Mouse (Mus musculus): Measurements from ENCODE around the gene Osgepl1. TPM values are rescaled to one million over a fixed set of nuclear protein-coding genes. Genes with fewer than 3 reads are reported as not detected.
"Not testable (repeated sequence)": the region's sequence is repeated elsewhere in the genome, so short reads cannot be mapped to it uniquely, and the experiment has no call there.

Gene Osgepl1
- polyA plus RNA-seq, 1 experiment from 2014 or later = 35.5 TPM

DNA sequence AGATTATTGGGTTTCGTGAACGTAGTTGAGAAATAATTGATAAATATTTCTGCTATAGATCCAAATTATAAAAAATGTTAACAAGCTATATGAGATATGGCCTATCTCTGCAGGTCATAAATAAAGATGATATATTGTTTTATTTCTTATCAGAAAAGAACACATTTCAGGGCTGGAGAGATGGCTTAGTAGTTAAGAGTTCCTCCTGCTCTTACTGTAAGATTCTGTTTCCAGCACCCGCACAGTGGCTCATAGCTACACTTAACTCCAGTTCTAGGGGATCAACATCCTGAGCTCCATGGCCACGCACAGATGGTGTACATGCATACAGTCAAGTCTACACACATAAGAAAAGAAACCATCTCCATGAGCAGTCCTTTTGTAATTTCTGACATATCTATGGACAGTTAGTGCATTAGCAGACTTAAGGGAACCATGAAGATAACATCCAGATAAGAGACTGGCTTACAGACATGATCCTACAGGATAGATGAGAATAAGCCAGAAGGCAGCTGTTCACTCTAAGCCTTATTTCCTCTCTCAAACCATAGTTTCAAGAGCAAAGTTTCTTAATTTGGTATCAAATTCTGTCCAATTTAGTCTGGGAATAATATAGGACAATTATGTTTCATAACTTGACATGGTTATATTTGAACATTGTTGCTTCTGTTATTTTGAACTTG is 8.4 kb downstream of the Osgepl1 start:
- Histone ChIP-seq H3K4me2 (ENCODE audit: low read depth, low read length, severe bottlenecking) (no peak overlapping the region), H3K9ac (ENCODE audit: low read length) (no peak overlapping the region), H3K4me3 (ENCODE audit: low read depth, low read length) (no peak overlapping the region), H3K9me3 (ENCODE audit: control insufficient read depth, low read length) (no peaks in the 10 kb centered on the region), H3K27me3 (ENCODE audit: control insufficient read depth, insufficient read depth, low read length) (no peaks in the 10 kb centered on the region), H3K4me1 (replicated peaks; ENCODE audit: control insufficient read depth, insufficient read depth, low read length) (no peaks in the 10 kb centered on the region), H3K36me3 (ENCODE audit: control insufficient read depth, insufficient read depth, low read length) (peaks cover 2% of the 10 kb centered on the region; the same call in 1 of the 2 replicates), H3K27ac (ENCODE audit: low read depth, low read length) (no peak overlapping the region)
- 96% methylated on average over 4 of the region's 4 CpGs for WGBS
- ATAC-seq (replicated peaks; ENCODE audit: low FRiP score) (no peak), DNase-seq (ENCODE audit: low spot score) (no peak)

GRCm38 (mm10) chr1:53323254-53323653 is 9.8 kb downstream of the Osgepl1 start:
- 95% methylated on average over 5 of the region's 5 CpGs for WGBS
- peaks cover 2% of the 10 kb centered on the region; the same call in 1 of the 2 replicates for H3K36me3 ChIP-seq (ENCODE audit: control insufficient read depth, insufficient read depth, low read length)
- H3K4me2 ChIP-seq (ENCODE audit: low read depth, low read length, severe bottlenecking) = no peak overlapping the region
- H3K27me3 ChIP-seq (ENCODE audit: control insufficient read depth, insufficient read depth, low read length) = no peaks in the 10 kb centered on the region
- H3K9ac ChIP-seq (ENCODE audit: low read length) = no peak overlapping the region
- no peak for DNase-seq (ENCODE audit: low spot score)
- no peaks in the 10 kb centered on the region for H3K4me1 ChIP-seq (replicated peaks; ENCODE audit: control insufficient read depth, insufficient read depth, low read length)
- H3K27ac ChIP-seq (ENCODE audit: low read depth, low read length) = no peak overlapping the region
- ATAC-seq (replicated peaks; ENCODE audit: low FRiP score) = no peak
- no peaks in the 10 kb centered on the region for H3K9me3 ChIP-seq (ENCODE audit: control insufficient read depth, low read length)
- no peak overlapping the region for H3K4me3 ChIP-seq (ENCODE audit: low read depth, low read length)

DNA sequence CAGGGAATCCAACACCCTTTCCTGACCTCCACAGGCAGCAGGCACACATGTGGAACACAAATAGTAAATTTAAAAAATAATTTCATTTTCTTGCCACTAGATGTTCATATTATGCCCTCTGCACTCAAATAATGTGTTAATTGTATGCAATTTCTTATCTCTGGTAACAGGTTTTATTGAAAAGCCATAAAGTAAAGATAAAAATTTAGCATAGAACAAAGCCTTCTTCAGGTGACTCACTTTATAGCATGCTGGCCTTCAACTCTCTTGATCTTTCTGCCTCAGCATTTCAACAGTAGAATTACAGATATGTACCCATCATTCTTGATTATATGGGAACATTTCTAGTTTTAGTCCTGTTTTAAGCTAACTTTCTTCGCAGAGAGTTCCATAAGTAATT is 10.9 kb downstream of the Osgepl1 start:
- H3K27me3 ChIP-seq (ENCODE audit: control insufficient read depth, insufficient read depth, low read length) = no peaks in the 10 kb centered on the region
- DNase-seq (ENCODE audit: low spot score) (no peak), ATAC-seq (replicated peaks; ENCODE audit: low FRiP score) (no peak)
- H3K9ac ChIP-seq (ENCODE audit: low read length) = no peak overlapping the region
- H3K27ac ChIP-seq (ENCODE audit: low read depth, low read length) = no peak overlapping the region
- no peaks in the 10 kb centered on the region for H3K4me1 ChIP-seq (replicated peaks; ENCODE audit: control insufficient read depth, insufficient read depth, low read length)
- H3K4me3 ChIP-seq (ENCODE audit: low read depth, low read length) = no peak overlapping the region
- peaks cover 2% of the 10 kb centered on the region; the same call in 1 of the 2 replicates for H3K36me3 ChIP-seq (ENCODE audit: control insufficient read depth, insufficient read depth, low read length)
- 94% methylated on average over 1 of the region's 1 CpGs for WGBS
- H3K4me2 ChIP-seq (ENCODE audit: low read depth, low read length, severe bottlenecking) = no peak overlapping the region
- no peaks in the 10 kb centered on the region for H3K9me3 ChIP-seq (ENCODE audit: control insufficient read depth, low read length)

GRCm38 (mm10) chr1:53324827-53325494 is 11.5 kb downstream of the Osgepl1 start:
- H3K9ac ChIP-seq (ENCODE audit: low read length) = no peak overlapping the region
- WGBS = 96% methylated on average over 5 of the region's 5 CpGs
- no peaks in the 10 kb centered on the region for H3K27me3 ChIP-seq (ENCODE audit: control insufficient read depth, insufficient read depth, low read length)
- DNase-seq (ENCODE audit: low spot score) = no peak
- no peaks in the 10 kb centered on the region for H3K4me1 ChIP-seq (replicated peaks; ENCODE audit: control insufficient read depth, insufficient read depth, low read length)
- ATAC-seq (replicated peaks; ENCODE audit: low FRiP score) = no peak
- H3K27ac ChIP-seq (ENCODE audit: low read depth, low read length) = no peak overlapping the region
- H3K4me3 ChIP-seq (ENCODE audit: low read depth, low read length) = no peak overlapping the region
- no peaks in the 10 kb centered on the region for H3K9me3 ChIP-seq (ENCODE audit: control insufficient read depth, low read length)
- peaks cover 2% of the 10 kb centered on the region; the same call in 1 of the 2 replicates for H3K36me3 ChIP-seq (ENCODE audit: control insufficient read depth, insufficient read depth, low read length)
- H3K4me2 ChIP-seq (ENCODE audit: low read depth, low read length, severe bottlenecking) = no peak overlapping the region

DNA sequence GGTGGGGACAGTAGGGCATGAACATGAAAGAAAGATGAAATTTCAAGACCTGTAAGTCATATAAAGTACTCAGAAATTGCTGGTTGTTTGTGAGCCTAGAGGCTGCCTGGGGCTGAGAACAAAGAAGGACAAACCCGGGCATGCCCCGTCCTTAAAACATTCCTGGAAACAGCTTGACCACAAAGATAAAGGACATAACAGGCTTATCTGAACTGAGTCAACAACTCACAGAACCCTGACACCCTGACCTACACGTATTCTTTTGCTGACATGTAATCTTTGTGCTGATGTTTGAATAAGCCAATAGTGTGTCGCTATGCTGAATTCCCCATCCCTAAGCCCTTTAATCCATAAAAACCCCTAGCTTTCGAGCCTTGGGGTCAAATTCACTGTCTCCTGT is 20.1 kb downstream of the Osgepl1 start:
- H3K27ac ChIP-seq (ENCODE audit: low read depth, low read length); H3K4me3 ChIP-seq (ENCODE audit: low read depth, low read length); H3K4me2 ChIP-seq (ENCODE audit: low read depth, low read length, severe bottlenecking); H3K9me3 ChIP-seq (ENCODE audit: control insufficient read depth, low read length); H3K4me1 ChIP-seq (replicated peaks; ENCODE audit: control insufficient read depth, insufficient read depth, low read length); H3K27me3 ChIP-seq (ENCODE audit: control insufficient read depth, insufficient read depth, low read length); H3K36me3 ChIP-seq (ENCODE audit: control insufficient read depth, insufficient read depth, low read length); ATAC-seq (replicated peaks; ENCODE audit: low FRiP score); H3K9ac ChIP-seq (ENCODE audit: low read length); DNase-seq (ENCODE audit: low spot score): not testable (repeated sequence)
- WGBS = 82% methylated on average over 5 of the region's 5 CpGs

- no peaks in the 10 kb centered on the region for H3K9me3 ChIP-seq (ENCODE audit: control insufficient read depth, low read length)
- H3K4me3 ChIP-seq (ENCODE audit: low read depth, low read length) = no peak overlapping the region
- H3K4me1 ChIP-seq (replicated peaks; ENCODE audit: control insufficient read depth, insufficient read depth, low read length) = no peaks in the 10 kb centered on the region
- H3K4me2 ChIP-seq (ENCODE audit: low read depth, low read length, severe bottlenecking) = no peak overlapping the region
- no peaks in the 10 kb centered on the region for H3K36me3 ChIP-seq (ENCODE audit: control insufficient read depth, insufficient read depth, low read length)
- H3K9ac ChIP-seq (ENCODE audit: low read length) = no peak overlapping the region
- no peak for ATAC-seq (replicated peaks; ENCODE audit: low FRiP score)
- no peak overlapping the region for H3K27ac ChIP-seq (ENCODE audit: low read depth, low read length)
- DNase-seq (ENCODE audit: low spot score) = no peak
- H3K27me3 ChIP-seq (ENCODE audit: control insufficient read depth, insufficient read depth, low read length) = no peaks in the 10 kb centered on the region
These were observed 22.0 kb downstream of the Osgepl1 start for GRCm38 (mm10) chr1:53335465-53335864.

DNA sequence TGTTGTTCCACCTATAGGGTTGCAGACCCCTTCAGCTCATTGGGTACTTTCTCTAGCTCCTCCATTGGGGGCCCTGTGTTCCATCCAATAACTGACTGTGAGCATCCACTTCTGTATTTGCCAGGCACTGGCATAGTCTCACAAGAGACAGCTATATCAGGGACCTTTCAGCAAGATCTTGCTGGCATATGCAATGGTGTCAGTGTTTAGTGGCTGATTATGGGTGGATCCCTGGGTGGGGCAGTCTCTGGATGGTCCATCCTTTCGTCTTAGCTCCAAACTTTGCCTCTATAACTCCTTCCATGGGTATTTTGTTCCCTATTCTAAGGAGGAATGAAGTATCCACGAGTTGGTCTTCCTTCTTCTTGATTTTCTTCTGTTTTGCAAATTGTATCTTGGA is 24.0 kb downstream of the Osgepl1 start:
- H3K4me2 ChIP-seq (ENCODE audit: low read depth, low read length, severe bottlenecking); ATAC-seq (replicated peaks; ENCODE audit: low FRiP score); H3K27me3 ChIP-seq (ENCODE audit: control insufficient read depth, insufficient read depth, low read length); H3K4me3 ChIP-seq (ENCODE audit: low read depth, low read length); DNase-seq (ENCODE audit: low spot score); H3K9me3 ChIP-seq (ENCODE audit: control insufficient read depth, low read length); H3K36me3 ChIP-seq (ENCODE audit: control insufficient read depth, insufficient read depth, low read length); H3K9ac ChIP-seq (ENCODE audit: low read length); H3K27ac ChIP-seq (ENCODE audit: low read depth, low read length); H3K4me1 ChIP-seq (replicated peaks; ENCODE audit: control insufficient read depth, insufficient read depth, low read length): not testable (repeated sequence)
- WGBS = 57% methylated on average over 2 of the region's 2 CpGs

DNA sequence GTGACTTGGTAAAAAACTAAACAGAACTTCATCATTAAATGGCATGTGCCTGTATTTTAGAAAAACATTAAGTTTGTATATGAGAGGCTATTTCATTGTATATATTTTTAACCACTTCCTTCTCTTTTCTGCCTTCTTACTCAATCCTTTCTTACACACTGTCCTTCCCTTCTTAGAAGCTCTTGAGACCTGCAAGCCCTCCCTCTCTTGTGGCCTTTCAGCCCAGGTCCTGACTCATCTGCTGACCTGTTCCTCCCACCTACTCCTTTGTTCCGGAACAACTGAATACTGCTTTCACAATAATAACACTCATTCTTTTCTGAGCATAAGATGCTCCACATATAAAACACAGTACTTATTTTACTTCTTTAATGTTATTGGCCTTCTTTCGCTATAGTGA is 27.6 kb downstream of the Osgepl1 start:
- Histone ChIP-seq H3K4me3 (ENCODE audit: low read depth, low read length) (no peak overlapping the region), H3K4me2 (ENCODE audit: low read depth, low read length, severe bottlenecking) (no peak overlapping the region), H3K36me3 (ENCODE audit: control insufficient read depth, insufficient read depth, low read length) (peaks cover 9% of the 10 kb centered on the region; the same call in 1 of the 2 replicates), H3K9me3 (ENCODE audit: control insufficient read depth, low read length) (no peaks in the 10 kb centered on the region), H3K4me1 (replicated peaks; ENCODE audit: control insufficient read depth, insufficient read depth, low read length) (no peaks in the 10 kb centered on the region), H3K27me3 (ENCODE audit: control insufficient read depth, insufficient read depth, low read length) (no peaks in the 10 kb centered on the region), H3K9ac (ENCODE audit: low read length) (no peak overlapping the region), H3K27ac (ENCODE audit: low read depth, low read length) (no peak overlapping the region)
- no peak for ATAC-seq (replicated peaks; ENCODE audit: low FRiP score)
- no peak for DNase-seq (ENCODE audit: low spot score)
- WGBS = 92% methylated on average over 2 of the region's 2 CpGs
